Mouse (Mus musculus): Measurements from ENCODE around the gene Ccdc9b.

The Ccdc9b gene

GRCm38 (mm10) chr2:118761906-118762783 is at the start of gene Ccdc9b:
Gene Ccdc9b, minus strand, starts transcription at chr2:118762661.
- DNase-seq, result peak; percentile 93

- DNase-seq, result no peak
These were observed 48.4 kb upstream of the Ccdc9b start for GRCm38 (mm10) chr2:118810861-118811260.

- no peak for DNase-seq
These were observed 44.4 kb upstream of the Ccdc9b start for GRCm38 (mm10) chr2:118806860-118807259.

- no peak for DNase-seq
These were observed 43.3 kb upstream of the Ccdc9b start for GRCm38 (mm10) chr2:118805756-118806155.

- DNase-seq, result no peak
These were observed 42.7 kb upstream of the Ccdc9b start for GRCm38 (mm10) chr2:118805137-118805536.

- no peak for DNase-seq
These were observed 42.0 kb upstream of the Ccdc9b start for GRCm38 (mm10) chr2:118804474-118804873.

GRCm38 (mm10) chr2:118802542-118803118 is 40.2 kb upstream of the Ccdc9b start:
- no peak for DNase-seq

GRCm38 (mm10) chr2:118793636-118794035 is 31.2 kb upstream of the Ccdc9b start:
- no peak for DNase-seq

- no peak for DNase-seq
These were observed 29.8 kb upstream of the Ccdc9b start for GRCm38 (mm10) chr2:118792259-118792613.

GRCm38 (mm10) chr2:118791591-118792258 is 29.3 kb upstream of the Ccdc9b start:
- no peak for DNase-seq

GRCm38 (mm10) chr2:118790551-118791525 is 28.4 kb upstream of the Ccdc9b start:
- peak; percentile 68 for DNase-seq

GRCm38 (mm10) chr2:118790221-118790550 is 27.7 kb upstream of the Ccdc9b start:
- DNase-seq, result no peak

- no peak for DNase-seq
These were observed 27.0 kb upstream of the Ccdc9b start for GRCm38 (mm10) chr2:118789501-118789900.

- no peak for DNase-seq
These were observed 24.1 kb upstream of the Ccdc9b start for GRCm38 (mm10) chr2:118786525-118786924.

GRCm38 (mm10) chr2:118783663-118784062 is 21.2 kb upstream of the Ccdc9b start:
- no peak for DNase-seq

- DNase-seq, result no peak
These were observed 20.6 kb upstream of the Ccdc9b start for GRCm38 (mm10) chr2:118783093-118783492.

GRCm38 (mm10) chr2:118782303-118782702 is 19.8 kb upstream of the Ccdc9b start:
- no peak for DNase-seq

- no peak for DNase-seq
These were observed 18.7 kb upstream of the Ccdc9b start for GRCm38 (mm10) chr2:118781115-118781514.

GRCm38 (mm10) chr2:118779504-118780480 is 17.3 kb upstream of the Ccdc9b start, which contains the start of gene Disp2:
Gene Disp2, plus strand, starts transcription at chr2:118779719.
- DNase-seq, result peak; percentile 90

GRCm38 (mm10) chr2:118779065-118779464 is 16.6 kb upstream of the Ccdc9b start:
- no peak for DNase-seq

- no peak for DNase-seq
These were observed 16.0 kb upstream of the Ccdc9b start for GRCm38 (mm10) chr2:118778418-118778817.
